Mouse (Mus musculus) hindbrain, embryonic 15.5 days (tissue): ENCODE results near the gene Stk19. TPM values are rescaled to one million over a fixed set of nuclear protein-coding genes. Genes with fewer than 3 reads are reported as not detected.

Source experiments
- ATAC-seq: fragments of 200-750 bp; cut with Nextera tagmentation; 2 replicates; pipeline ENCODE4 v1.8.0; 2017; ENCODE audit warnings: low read depth, moderate number of reproducible peaks, moderate TSS enrichment; ENCODE audit not compliant: low FRiP score
- H3K27ac ChIP-seq: fragments of 300-500 bp; sonication (generic); replicated peaks from 2 replicates; pipeline ENCODE4 v1.5.1; 2015; ENCODE audit warnings: mild to moderate bottlenecking, inconsistent platforms
- H3K27me3 ChIP-seq: fragments of 300-500 bp; sonication (generic); 2 replicates; pipeline ENCODE4 v1.6.1; 2015; ENCODE audit warnings: control low read depth, inconsistent platforms
- H3K36me3 ChIP-seq: fragments of 300-500 bp; sonication (generic); 2 replicates; pipeline ENCODE4 v1.6.1; 2015; ENCODE audit warnings: control low read depth, inconsistent platforms
- H3K4me1 ChIP-seq: fragments of 300-500 bp; sonication (generic); replicated peaks from 2 replicates; pipeline ENCODE4 v1.6.1; 2015; ENCODE audit warnings: control low read depth, inconsistent platforms
- H3K4me2 ChIP-seq: fragments of 300-500 bp; sonication (generic); 2 replicates; pipeline ENCODE4 v1.6.1; 2015; ENCODE audit warnings: moderate library complexity, mild to moderate bottlenecking, inconsistent platforms
- H3K4me3 ChIP-seq: fragments of 300-500 bp; sonication (generic); 2 replicates; pipeline ENCODE4 v1.5.1; 2015; ENCODE audit warnings: mild to moderate bottlenecking, inconsistent platforms
- H3K9ac ChIP-seq: fragments of 300-500 bp; sonication (generic); 2 replicates; pipeline ENCODE4 v1.6.1; 2015; ENCODE audit warnings: inconsistent platforms
- H3K9me3 ChIP-seq: fragments of 300-500 bp; sonication (generic); 2 replicates; pipeline ENCODE4 v1.6.1; 2016; ENCODE audit warnings: control low read depth, inconsistent platforms
- WGBS: fragments of 180-500 bp; shearing (Covaris S2); methylation state at CpG from one replicate; pipeline ENCODE4 v1.1.7; 2015; 5-methylcytosine and 5-hydroxymethylcytosine counted together
- polyA plus RNA-seq: library from polyadenylated mRNA; unstranded; fragments of >200 nt; fragmentation: Nextera tagmentation; extraction: Ambion mirVana; gene quantifications from 2 replicates; pipeline ENCODE4 v1.2.1, GENCODE M21; 2015

The Stk19 gene
- polyA plus RNA-seq = 43.9 TPM in 2 replicates

- H3K4me3 ChIP-seq = peak within 1 kb of the TSS; percentile 80
- H3K36me3 ChIP-seq = peaks cover 45% of the 10 kb centered on the region
- H3K4me2 ChIP-seq = peak within 1 kb of the TSS; percentile 98
- no peaks in the 10 kb centered on the region for H3K27me3 ChIP-seq
- no peaks in the 10 kb centered on the region for H3K9me3 ChIP-seq
- peak within 1 kb of the TSS; percentile 68 for H3K9ac ChIP-seq
- peak within 1 kb of the TSS; percentile 81 for H3K27ac ChIP-seq
- ATAC-seq = peak; percentile 92
- peaks cover 31% of the 10 kb centered on the region for H3K4me1 ChIP-seq
- WGBS = under 1% methylated on average over 40 of the region's 40 CpGs
Measured at GRCm38 (mm10) chr17:34836856-34837221, at the start of gene Stk19, which contains the start of gene Dxo. TSS of gene Stk19 (minus strand) at chr17:34836945. TSS of gene Dxo (plus strand) at chr17:34837019.

- ATAC-seq = no peak
- 88% methylated on average over 3 of the region's 3 CpGs for WGBS
- Histone ChIP-seq H3K9ac (no peak overlapping the region), H3K4me3 (no peak overlapping the region), H3K9me3 (no peaks in the 10 kb centered on the region), H3K36me3 (no peaks in the 10 kb centered on the region), H3K4me2 (no peak overlapping the region), H3K4me1 (no peaks in the 10 kb centered on the region), H3K27ac (no peak overlapping the region), H3K27me3 (peaks cover 8% of the 10 kb centered on the region; the same call in 1 of the 2 replicates)
Measured at GRCm38 (mm10) chr17:34885615-34886014, 48.9 kb upstream of the Stk19 start.

DNA sequence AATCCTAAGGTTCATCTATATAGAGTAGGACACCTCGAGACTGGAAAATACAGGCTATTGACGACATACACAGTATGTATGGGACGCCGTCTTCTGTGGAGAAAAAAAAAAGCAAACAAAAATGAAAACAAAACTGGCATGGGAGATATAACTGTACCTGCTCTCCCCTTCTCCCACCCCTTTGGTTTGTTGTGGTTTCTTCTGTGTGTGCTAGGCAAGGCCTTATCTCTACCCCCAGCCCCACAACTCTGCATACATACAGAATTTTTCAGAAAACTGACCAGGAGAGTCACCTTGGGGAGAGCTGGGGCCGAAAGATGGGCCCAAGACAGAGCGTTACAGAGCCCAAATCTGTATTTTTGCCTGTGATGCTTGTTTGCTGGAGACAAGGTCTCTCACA lies 48.0 kb upstream of the Stk19 start:
- H3K27me3 ChIP-seq = peaks cover 8% of the 10 kb centered on the region; the same call in 1 of the 2 replicates
- no peak overlapping the region for H3K4me3 ChIP-seq
- no peak overlapping the region for H3K27ac ChIP-seq
- H3K4me1 ChIP-seq = no peaks in the 10 kb centered on the region
- H3K9me3 ChIP-seq = no peaks in the 10 kb centered on the region
- H3K4me2 ChIP-seq = no peak overlapping the region
- ATAC-seq = no peak
- H3K9ac ChIP-seq = no peak overlapping the region
- H3K36me3 ChIP-seq = no peaks in the 10 kb centered on the region
- 87% methylated on average over 6 of the region's 6 CpGs for WGBS

DNA sequence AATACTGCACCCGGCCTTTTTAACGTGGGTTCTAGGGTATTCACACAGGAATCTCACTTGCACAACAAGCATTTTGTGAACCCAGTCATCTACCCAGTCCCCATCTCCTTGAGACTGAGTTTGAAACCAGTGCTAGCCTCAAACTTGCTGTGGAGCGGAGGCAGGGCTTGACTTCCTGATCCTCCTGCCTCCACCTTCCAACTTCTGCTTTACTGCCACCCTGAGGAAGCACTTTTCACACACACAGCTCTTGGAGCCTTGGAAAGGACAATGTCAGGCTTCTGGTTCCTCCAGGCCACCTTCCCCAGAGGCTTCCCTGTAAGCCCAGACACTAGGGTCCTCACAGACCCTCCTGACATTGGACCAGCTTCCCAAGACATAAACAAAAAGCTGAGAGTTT lies 46.6 kb upstream of the Stk19 start:
- no peaks in the 10 kb centered on the region for H3K4me1 ChIP-seq
- no peak overlapping the region for H3K4me3 ChIP-seq
- H3K9ac ChIP-seq = no peak overlapping the region
- WGBS = 54% methylated on average over 3 of the region's 3 CpGs
- no peak overlapping the region for H3K27ac ChIP-seq
- H3K9me3 ChIP-seq = no peaks in the 10 kb centered on the region
- no peak overlapping the region for H3K4me2 ChIP-seq
- no peaks in the 10 kb centered on the region for H3K36me3 ChIP-seq
- no peak; the same call in 1 of the 2 replicates for ATAC-seq
- peaks cover 8% of the 10 kb centered on the region; the same call in 1 of the 2 replicates for H3K27me3 ChIP-seq

GRCm38 (mm10) chr17:34881683-34882310 lies 45.1 kb upstream of the Stk19 start, which contains the start of gene Gm20547:
TSS of gene Gm20547 (minus strand) at chr17:34882042.
- Histone ChIP-seq H3K36me3 (no peaks in the 10 kb centered on the region), H3K9ac (no peak within 1 kb of the TSS), H3K27me3 (peaks cover 8% of the 10 kb centered on the region; the same call in 1 of the 2 replicates), H3K4me3 (no peak within 1 kb of the TSS), H3K27ac (no peak within 1 kb of the TSS), H3K4me1 (no peaks in the 10 kb centered on the region), H3K9me3 (no peaks in the 10 kb centered on the region), H3K4me2 (no peak within 1 kb of the TSS)
- ATAC-seq = no peak
- WGBS = 9% methylated on average over 15 of the region's 15 CpGs

DNA sequence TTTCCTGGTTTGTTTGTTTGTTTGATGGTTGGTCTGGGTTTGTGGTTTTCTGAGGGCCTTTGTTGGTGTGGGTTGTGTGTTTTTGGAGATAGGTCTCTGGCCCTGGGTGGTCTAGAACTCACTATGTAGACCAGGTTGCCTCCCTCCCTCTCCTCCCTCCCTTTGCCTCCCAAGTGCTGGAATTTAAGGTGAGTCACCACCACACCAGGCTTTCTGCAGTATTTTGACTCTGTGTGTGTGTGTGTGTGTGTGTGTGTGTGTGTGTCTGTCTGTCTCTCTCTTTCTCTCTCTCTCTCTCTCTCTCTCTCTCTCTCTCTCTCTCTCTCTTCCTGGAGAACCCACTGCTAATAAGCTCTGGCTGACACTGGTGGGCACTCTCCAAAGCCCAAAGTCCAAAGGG lies 44.4 kb upstream of the Stk19 start:
- Histone ChIP-seq H3K27ac (no peak overlapping the region), H3K27me3 (peaks cover 8% of the 10 kb centered on the region; the same call in 1 of the 2 replicates), H3K36me3 (no peaks in the 10 kb centered on the region), H3K9ac (no peak overlapping the region), H3K4me3 (no peak overlapping the region), H3K4me1 (no peaks in the 10 kb centered on the region), H3K9me3 (no peaks in the 10 kb centered on the region), H3K4me2 (no peak overlapping the region)
- no peak for ATAC-seq

DNA sequence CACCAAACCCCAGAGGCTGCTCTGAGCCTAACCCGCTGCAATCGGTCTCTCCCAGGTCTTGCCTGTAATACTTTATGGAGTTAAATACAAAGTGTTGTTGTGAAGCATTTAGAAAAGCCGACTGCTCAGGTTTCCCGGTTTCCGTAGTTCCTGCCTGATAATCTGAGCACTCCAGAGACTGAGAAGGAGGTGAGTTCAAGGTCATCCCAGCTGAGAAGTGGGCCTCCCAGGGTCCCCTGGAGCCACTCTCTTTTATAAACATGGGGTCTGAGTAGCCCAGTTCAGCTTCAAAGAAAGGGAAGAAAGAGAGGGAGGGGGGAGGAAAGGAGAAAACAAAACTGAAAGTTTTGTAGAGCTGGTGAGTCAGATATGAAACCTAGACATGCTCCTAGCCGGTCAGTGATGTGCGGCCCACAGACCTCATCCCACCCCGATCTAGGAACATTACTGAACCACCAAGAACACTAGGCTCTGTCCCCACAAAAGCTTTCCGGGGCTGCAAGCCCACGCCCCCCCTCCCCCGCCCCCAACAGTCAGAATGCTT lies 42.7 kb upstream of the Stk19 start, which contains the start of gene Zbtb12:
Zbtb12 (plus strand) TSS at position 148 of the 544 bp plus-strand sequence.
- no peak for ATAC-seq
- 65% methylated on average over 11 of the region's 11 CpGs for WGBS
- H3K9me3 ChIP-seq = no peaks in the 10 kb centered on the region
- H3K4me1 ChIP-seq = no peaks in the 10 kb centered on the region
- no peak within 1 kb of the TSS for H3K9ac ChIP-seq
- no peak within 1 kb of the TSS for H3K27ac ChIP-seq
- no peak within 1 kb of the TSS for H3K4me2 ChIP-seq
- H3K27me3 ChIP-seq = peaks cover 8% of the 10 kb centered on the region; the same call in 1 of the 2 replicates
- no peaks in the 10 kb centered on the region for H3K36me3 ChIP-seq
- no peak within 1 kb of the TSS for H3K4me3 ChIP-seq

- Histone ChIP-seq H3K27me3 (no peaks in the 10 kb centered on the region), H3K4me2 (no peak overlapping the region), H3K9ac (no peak overlapping the region), H3K9me3 (no peaks in the 10 kb centered on the region), H3K36me3 (no peaks in the 10 kb centered on the region), H3K4me3 (no peak overlapping the region), H3K4me1 (no peaks in the 10 kb centered on the region), H3K27ac (no peak overlapping the region)
- no peak for ATAC-seq
- WGBS = 95% methylated on average over 6 of the region's 6 CpGs
Measured at GRCm38 (mm10) chr17:34874321-34874720, 37.6 kb upstream of the Stk19 start.

DNA sequence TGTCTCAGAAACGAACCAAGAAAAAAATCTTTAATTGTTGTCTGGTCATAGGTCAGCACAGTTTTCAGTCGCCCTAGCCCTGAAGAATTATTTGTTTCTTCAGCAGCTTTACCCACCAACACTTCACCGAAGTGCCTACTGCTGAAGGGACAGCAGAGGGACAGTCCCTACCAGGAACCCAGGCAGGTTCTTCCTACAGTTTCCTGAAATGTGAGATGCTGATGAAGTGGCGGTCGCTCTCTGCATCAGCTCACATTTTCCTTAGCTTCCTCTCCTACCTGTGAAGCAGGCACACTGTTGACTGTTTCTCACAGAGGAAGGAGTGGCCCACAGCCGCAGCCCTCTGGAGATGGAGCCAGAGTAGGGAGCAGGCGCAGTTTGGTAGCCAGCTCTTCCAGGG lies 29.2 kb upstream of the Stk19 start:
- Histone ChIP-seq H3K9ac (no peak overlapping the region), H3K4me3 (no peak overlapping the region), H3K36me3 (no peaks in the 10 kb centered on the region), H3K27ac (no peak overlapping the region), H3K27me3 (no peaks in the 10 kb centered on the region), H3K9me3 (no peaks in the 10 kb centered on the region), H3K4me1 (no peaks in the 10 kb centered on the region), H3K4me2 (no peak overlapping the region)
- ATAC-seq = no peak
- WGBS = 64% methylated on average over 7 of the region's 7 CpGs

- H3K4me2 ChIP-seq = no peak within 1 kb of the TSS
- no peaks in the 10 kb centered on the region for H3K36me3 ChIP-seq
- H3K27me3 ChIP-seq = no peaks in the 10 kb centered on the region
- H3K27ac ChIP-seq = no peak within 1 kb of the TSS
- no peak within 1 kb of the TSS for H3K4me3 ChIP-seq
- 74% methylated on average over 8 of the region's 8 CpGs for WGBS
- H3K9me3 ChIP-seq = no peaks in the 10 kb centered on the region
- no peak for ATAC-seq
- H3K9ac ChIP-seq = no peak within 1 kb of the TSS
- no peaks in the 10 kb centered on the region for H3K4me1 ChIP-seq
Measured at GRCm38 (mm10) chr17:34862416-34863081, 25.8 kb upstream of the Stk19 start, which contains the start of gene Cfb. TSS of gene Cfb (minus strand) at chr17:34862518.

- H3K27ac ChIP-seq = no peak overlapping the region
- H3K9ac ChIP-seq = no peak overlapping the region
- H3K4me2 ChIP-seq = no peak overlapping the region
- no peak for ATAC-seq
- H3K27me3 ChIP-seq = no peaks in the 10 kb centered on the region
- WGBS = 71% methylated on average over 13 of the region's 13 CpGs
- no peaks in the 10 kb centered on the region for H3K4me1 ChIP-seq
- H3K36me3 ChIP-seq = no peaks in the 10 kb centered on the region
- no peak overlapping the region for H3K4me3 ChIP-seq
- H3K9me3 ChIP-seq = no peaks in the 10 kb centered on the region
Measured at GRCm38 (mm10) chr17:34861704-34862415, 25.1 kb upstream of the Stk19 start.

GRCm38 (mm10) chr17:34860514-34860913 lies 23.8 kb upstream of the Stk19 start:
- no peak for ATAC-seq
- Histone ChIP-seq H3K4me3 (no peak overlapping the region), H3K9ac (no peak overlapping the region), H3K27me3 (no peaks in the 10 kb centered on the region), H3K4me1 (no peaks in the 10 kb centered on the region), H3K27ac (no peak overlapping the region), H3K4me2 (no peak overlapping the region), H3K9me3 (no peaks in the 10 kb centered on the region), H3K36me3 (peaks cover 10% of the 10 kb centered on the region)
- 89% methylated on average over 9 of the region's 9 CpGs for WGBS
